Comparison of ENCODE assay signal across 29 mouse cellular contexts in genomic region chr6:90160139-90160538, GRCm38 (mm10). TPM values are rescaled to one million over a fixed set of nuclear protein-coding genes. Genes with fewer than 3 reads are reported as not detected.
DNase-seq lines count a peak whose midpoint lies in the region; ATAC-seq and TF ChIP-seq lines count a peak whose summit lies in the region.
"Had no signal": no experiment of that assay in that cellular context is flagged by ENCODE, and none has a peak within 500 bp of the region (broad histone marks: within the 10 kb centered on the region; RNA-seq: fewer than 3 reads in every experiment).

No protein-coding gene starts in this region.

- TF ChIP-seq POLR2A in kidney, adult 2 months (IDR thresholded peaks at IDR 0.05; ENCODE audit: low read depth, low read length), result no peak

- H3K27me3 ChIP-seq in kidney, adult 2 months (replicated peaks; ENCODE audit: control insufficient read depth, insufficient read depth, low read length), result no peaks in the 10 kb centered on the region
- H3K27me3 ChIP-seq in kidney, embryonic 15.5 days, result no peaks in the 10 kb centered on the region
- H3K27me3 ChIP-seq in kidney, postnatal 0 days (ENCODE audit: insufficient read depth, low read length), result no peaks in the 10 kb centered on the region
- H3K27me3 ChIP-seq: forebrain, embryonic 13.5 days; heart, embryonic 13.5 days had no signal

- no peak overlapping the region for H3K4me3 ChIP-seq in kidney, adult 2 months (ENCODE audit: insufficient read depth, low read depth, low read length)
- no peak overlapping the region for H3K4me3 ChIP-seq in kidney, embryonic 15.5 days (replicated peaks)
- no peak overlapping the region for H3K4me3 ChIP-seq in kidney, postnatal 0 days (replicated peaks; ENCODE audit: low read depth, low read length)
- H3K4me3 ChIP-seq: forebrain, embryonic 10.5 days; forebrain, embryonic 13.5 days; heart, adult 2 months; heart, embryonic 10.5 days; heart, embryonic 13.5 days had no signal

- WGBS in kidney, adult 2 months, result 36% methylated on average over 3 of the region's 3 CpGs
- 60% methylated on average over 3 of the region's 3 CpGs for WGBS in kidney, embryonic 15.5 days
- 48% methylated on average over 3 of the region's 3 CpGs for WGBS in kidney, postnatal 0 days

- H3K9ac ChIP-seq in kidney, embryonic 15.5 days, result no peak overlapping the region
- no peak overlapping the region for H3K9ac ChIP-seq in kidney, postnatal 0 days (ENCODE audit: low read depth, low read length)
- H3K9ac ChIP-seq: forebrain, embryonic 13.5 days; heart, embryonic 13.5 days; hindbrain, embryonic 14.5 days had no signal

- H3K9me3 ChIP-seq in kidney, embryonic 15.5 days (replicated peaks), result no peaks in the 10 kb centered on the region
- H3K9me3 ChIP-seq in kidney, postnatal 0 days (replicated peaks; ENCODE audit: low read length), result no peaks in the 10 kb centered on the region
- H3K9me3 ChIP-seq: G1E; heart, embryonic 10.5 days; heart, embryonic 13.5 days had no signal

- H3K4me2 ChIP-seq in kidney, embryonic 15.5 days, result no peak overlapping the region
- H3K4me2 ChIP-seq in kidney, postnatal 0 days (ENCODE audit: low read length), result no peak overlapping the region
- H3K4me2 ChIP-seq: forebrain, embryonic 13.5 days; heart, embryonic 13.5 days; hindbrain, embryonic 14.5 days had no signal

- no peaks in the 10 kb centered on the region for H3K4me1 ChIP-seq in kidney, adult 2 months (ENCODE audit: control insufficient read depth, insufficient read depth, low read length)
- no peaks in the 10 kb centered on the region for H3K4me1 ChIP-seq in kidney, embryonic 15.5 days
- H3K4me1 ChIP-seq in kidney, postnatal 0 days (replicated peaks; ENCODE audit: insufficient read depth, low read length), result no peaks in the 10 kb centered on the region
- H3K4me1 ChIP-seq: forebrain, embryonic 10.5 days; forebrain, embryonic 13.5 days; heart, embryonic 10.5 days; heart, embryonic 13.5 days had no signal

- no peak for TF ChIP-seq CTCF in kidney, adult 2 months (conservative IDR thresholded peaks at IDR 0.05; ENCODE audit: insufficient read depth, insufficient read length, low read depth, low read length)
- no peak for TF ChIP-seq CTCF in kidney, postnatal 0 days (IDR thresholded peaks at IDR 0.05; ENCODE audit: low read depth)

- DNase-seq in kidney, adult 2 months, result peak; percentile 8
- DNase-seq in kidney, postnatal 10 days, result no peak
- DNase-seq in kidney, adult 11 months, result no peak
- DNase-seq in kidney, postnatal 0 days (ENCODE audit: low spot score), result peak; percentile 22
- DNase-seq in right cerebral cortex, postnatal 4 days, result no peak
- DNase-seq: adrenal gland, postnatal 10 days; adrenal gland, postnatal 36 days; B cell, adult 2 months; cerebellum, adult 18-20 months; cerebellum, adult 9-10 months; cerebellum, postnatal 14 days; gastrocnemius, postnatal 10 days; gastrocnemius, postnatal 36 days; heart, adult 2 months; heart, postnatal 14 days; heart, postnatal 4 days had no signal

- peak; percentile 60; the same call in 1 of the 2 replicates for ATAC-seq in kidney, embryonic 15.5 days (replicated peaks; ENCODE audit: low FRiP score)
- 0 out of 2 replicates have a peak, but pooled peaks have one; percentile 21 for ATAC-seq in kidney, postnatal 0 days (replicated peaks; ENCODE audit: low FRiP score, low read depth)
- ATAC-seq: forebrain, embryonic 13.5 days; forebrain, embryonic 16.5 days; Patski had no signal

- H3K27ac ChIP-seq in kidney, adult 2 months (ENCODE audit: insufficient read depth, low read depth, low read length), result no peak overlapping the region
- H3K27ac ChIP-seq in kidney, embryonic 15.5 days, result no peak overlapping the region
- no peak overlapping the region for H3K27ac ChIP-seq in kidney, postnatal 0 days
- H3K27ac ChIP-seq: forebrain, embryonic 10.5 days; forebrain, embryonic 13.5 days; heart, adult 2 months; heart, embryonic 10.5 days; heart, embryonic 13.5 days; hindbrain, embryonic 14.5 days had no signal

- no peaks in the 10 kb centered on the region for H3K36me3 ChIP-seq in kidney, adult 2 months (ENCODE audit: control insufficient read depth, insufficient read depth, low read length)
- no peaks in the 10 kb centered on the region for H3K36me3 ChIP-seq in kidney, embryonic 15.5 days
- no peaks in the 10 kb centered on the region for H3K36me3 ChIP-seq in kidney, postnatal 0 days (ENCODE audit: insufficient read depth, low read length)
- H3K36me3 ChIP-seq: forebrain, embryonic 10.5 days; G1E; heart, embryonic 10.5 days; heart, embryonic 13.5 days had no signal

RNA-seq across cellular contexts. Expression of gene Vmn1r52, which starts 14.5 kb away (rescaled TPM):
- polyA plus RNA-seq in kidney, adult 2 months (2012; rRNA removed), result not detected in 2 replicates
- polyA plus RNA-seq in kidney, embryonic 15.5 days (2015; fragmentation: Nextera tagmentation; extraction: Ambion mirVana), result not detected in 2 replicates
- not detected in 2 replicates for polyA plus RNA-seq in kidney, postnatal 0 days (2015; fragmentation: Nextera tagmentation; extraction: Ambion mirVana)
- polyA plus RNA-seq: embryonic facial prominence, embryonic 11.5 days; embryonic facial prominence, embryonic 14.5 days; forebrain, embryonic 10.5 days; forebrain, embryonic 13.5 days; forebrain, embryonic 16.5 days; G1E; heart, adult 2 months; heart, embryonic 10.5 days; heart, embryonic 13.5 days; heart, embryonic 16.5 days; hindbrain, embryonic 11.5 days; hindbrain, embryonic 14.5 days; Patski had no signal

RNA-seq across cellular contexts. Expression of gene Vmn1r51, which starts 37.7 kb away (rescaled TPM):
- polyA plus RNA-seq in kidney, adult 2 months (2012; rRNA removed), result not detected in 2 replicates
- polyA plus RNA-seq in kidney, embryonic 15.5 days (2015; fragmentation: Nextera tagmentation; extraction: Ambion mirVana), result not detected in 2 replicates
- polyA plus RNA-seq in kidney, postnatal 0 days (2015; fragmentation: Nextera tagmentation; extraction: Ambion mirVana), result 0.03 TPM in 1 of 2 replicates, not detected in the other
- polyA plus RNA-seq: embryonic facial prominence, embryonic 11.5 days; forebrain, embryonic 13.5 days; forebrain, embryonic 16.5 days; G1E; heart, adult 2 months; heart, embryonic 10.5 days; heart, embryonic 13.5 days; heart, embryonic 16.5 days; hindbrain, embryonic 11.5 days; Patski had no signal

RNA-seq across cellular contexts. Expression of gene V1ra8, which starts 42.5 kb away (rescaled TPM):
- polyA plus RNA-seq in kidney, adult 2 months (2012; rRNA removed), result not detected in 2 replicates
- not detected in 2 replicates for polyA plus RNA-seq in kidney, embryonic 15.5 days (2015; fragmentation: Nextera tagmentation; extraction: Ambion mirVana)
- polyA plus RNA-seq in kidney, postnatal 0 days (2015; fragmentation: Nextera tagmentation; extraction: Ambion mirVana), result not detected in 2 replicates
- polyA plus RNA-seq: embryonic facial prominence, embryonic 11.5 days; embryonic facial prominence, embryonic 14.5 days; forebrain, embryonic 10.5 days; forebrain, embryonic 13.5 days; forebrain, embryonic 16.5 days; G1E; heart, adult 2 months; heart, embryonic 10.5 days; heart, embryonic 13.5 days; heart, embryonic 16.5 days; hindbrain, embryonic 11.5 days; hindbrain, embryonic 14.5 days; Patski had no signal

RNA-seq across cellular contexts. Expression of gene Vmn1r50, which starts 58.9 kb away (rescaled TPM):
- polyA plus RNA-seq in kidney, adult 2 months (2012; rRNA removed), result not detected in 2 replicates
- not detected in 2 replicates for polyA plus RNA-seq in kidney, embryonic 15.5 days (2015; fragmentation: Nextera tagmentation; extraction: Ambion mirVana)
- not detected in 2 replicates for polyA plus RNA-seq in kidney, postnatal 0 days (2015; fragmentation: Nextera tagmentation; extraction: Ambion mirVana)
- polyA plus RNA-seq: embryonic facial prominence, embryonic 11.5 days; embryonic facial prominence, embryonic 14.5 days; forebrain, embryonic 10.5 days; forebrain, embryonic 13.5 days; forebrain, embryonic 16.5 days; G1E; heart, adult 2 months; heart, embryonic 10.5 days; heart, embryonic 13.5 days; heart, embryonic 16.5 days; hindbrain, embryonic 11.5 days; hindbrain, embryonic 14.5 days; Patski had no signal

Comparison
In these comparisons a context has a peak if more than half of its experiments do, and no peak if none do; other contexts are left out.
1. DNase-seq: peak in kidney, adult 2 months (single experiment) and kidney, postnatal 0 days (single experiment); none in kidney, postnatal 10 days (single experiment), kidney, adult 11 months (single experiment) and right cerebral cortex, postnatal 4 days (single experiment).